Mouse (Mus musculus): ENCODE data around the gene Robo2.
"Not testable (repeated sequence)": the region's sequence is repeated elsewhere in the genome, so short reads cannot be mapped to it uniquely, and the experiment has no call there.

GRCm38 (mm10) chr16:74040797-74041196 lies 370.8 kb downstream of the Robo2 start:
- TF ChIP-seq POLR2A (IDR thresholded peaks at IDR 0.05; ENCODE audit: borderline replicate concordance, extremely low read depth, insufficient read depth, insufficient read length, poor library complexity, severe bottlenecking); CTCF (IDR thresholded peaks at IDR 0.05; ENCODE audit: borderline replicate concordance, extremely low read depth, insufficient read depth, insufficient read length): not testable (repeated sequence)

Data from brain, embryonic 14.5 days (tissue).